Mouse (Mus musculus) kidney, adult 2 months (tissue): Measurements from ENCODE around the gene Mybbp1a.

ENCODE experiments used
- CTCF ChIP-seq: fragments of 200-500 bp; conservative IDR thresholded peaks from 2 replicates; pipeline ENCODE4 v1.5.1; 2011; ENCODE audit warnings: low read depth, mild to moderate bottlenecking, control low read depth, low read length, moderate library complexity, mixed read lengths; ENCODE audit not compliant: insufficient read depth, insufficient read length
- POLR2A ChIP-seq: fragments of 200-500 bp; IDR thresholded peaks from one replicate; pipeline ENCODE4 v1.6.1; 2011; ENCODE audit warnings: low read depth, low read length, control low read depth

GRCm38 (mm10) chr11:72477653-72478052 is 36.5 kb downstream of the Mybbp1a start:
- TF ChIP-seq CTCF: no peak
- no peak for TF ChIP-seq POLR2A
